Mouse (Mus musculus): ENCODE measurements at regions not wholly inside any gene's neighbourhood (a gene's known extent, or its start where the extent isn't known, plus 50 kb on each side); places are given as distances from the start of the nearest gene placed in this dataset.

DNA sequence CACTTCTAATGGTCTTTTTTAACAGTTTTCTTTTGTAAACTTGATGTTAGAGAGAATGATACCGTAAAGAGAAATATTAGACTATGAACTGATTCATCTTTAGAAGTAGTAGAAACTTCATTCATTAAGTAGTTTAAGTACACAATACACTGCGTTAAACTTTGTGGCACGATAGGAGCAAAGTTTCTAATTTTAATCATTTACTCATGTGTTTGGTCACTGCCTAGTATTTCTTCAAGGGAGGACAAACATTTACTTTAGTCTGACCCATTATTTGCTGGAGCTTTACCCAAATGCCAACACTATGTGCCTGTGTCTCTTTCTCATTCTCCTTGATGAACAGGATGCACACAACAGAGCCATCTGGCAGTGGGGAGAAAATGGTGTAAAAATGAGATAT lies 200.6 kb downstream of the Chm start:
- no peak for DNase-seq

DNA sequence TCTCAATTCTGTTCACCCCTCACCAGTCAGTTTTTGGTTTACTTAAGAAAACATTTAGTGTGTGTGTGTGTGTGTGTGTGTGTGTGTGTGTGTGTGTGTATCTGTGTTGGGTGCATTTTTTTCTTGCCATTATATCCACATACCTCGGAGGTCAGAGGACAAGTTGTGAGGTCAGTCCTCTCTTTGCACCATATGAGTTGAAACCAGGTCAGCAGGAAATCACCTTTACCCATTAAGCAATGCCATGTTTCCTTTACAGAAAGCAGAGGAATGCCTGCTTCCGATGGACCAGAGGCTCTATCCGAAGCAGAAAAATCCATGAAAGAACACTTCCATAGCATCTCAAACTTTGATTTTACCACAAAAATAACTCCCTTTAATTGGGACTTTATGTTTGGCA lies 201.2 kb downstream of the Chm start:
- no peak for DNase-seq

GRCm38 (mm10) chrX:112978583-112978982 lies 206.7 kb downstream of the Chm start:
- peak; percentile 23 to 24 for DNase-seq

DNA sequence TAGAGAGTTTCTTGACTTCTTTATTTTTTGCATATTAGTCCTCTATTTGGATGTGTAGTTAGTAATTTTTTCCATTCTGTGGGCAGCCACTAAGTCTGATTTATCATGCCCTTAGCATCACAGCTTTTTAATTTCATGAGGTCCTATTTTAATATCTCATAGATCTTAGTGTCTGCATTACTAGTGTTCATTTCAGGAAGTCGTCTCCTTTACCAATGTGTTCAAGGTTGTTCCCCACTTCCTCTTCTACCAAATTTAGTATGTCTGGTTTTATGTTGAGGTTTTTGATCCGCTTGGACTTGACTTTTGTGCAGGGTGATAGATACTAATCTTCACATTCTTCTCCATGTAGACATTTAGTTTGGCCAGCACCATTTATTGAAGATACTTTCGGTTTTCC lies 221.2 kb downstream of the Chm start:
- no peak for DNase-seq

- DNase-seq, result peak; percentile 18 to 20
These were observed 235.5 kb downstream of the Chm start for GRCm38 (mm10) chrX:112949792-112950191.

DNA sequence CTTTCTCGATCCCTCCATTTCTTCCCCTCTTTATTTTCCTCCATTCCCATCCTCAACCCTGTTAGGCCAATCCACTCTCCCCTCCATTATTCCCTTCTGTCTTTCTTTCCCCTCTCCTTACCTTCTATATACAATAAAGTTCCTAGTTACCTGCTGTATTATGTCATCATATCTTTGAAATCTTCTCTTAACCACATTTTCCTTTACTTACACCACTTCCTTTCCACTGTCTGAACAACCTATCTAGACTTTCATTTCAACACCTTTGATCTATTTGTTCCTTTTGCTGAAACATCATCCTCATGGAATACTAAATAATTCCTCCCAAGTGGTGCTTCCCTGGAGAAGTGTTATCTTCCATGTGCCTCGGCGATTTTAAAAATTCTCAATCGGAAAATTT lies 237.8 kb downstream of the Chm start:
- no peak for DNase-seq

DNA sequence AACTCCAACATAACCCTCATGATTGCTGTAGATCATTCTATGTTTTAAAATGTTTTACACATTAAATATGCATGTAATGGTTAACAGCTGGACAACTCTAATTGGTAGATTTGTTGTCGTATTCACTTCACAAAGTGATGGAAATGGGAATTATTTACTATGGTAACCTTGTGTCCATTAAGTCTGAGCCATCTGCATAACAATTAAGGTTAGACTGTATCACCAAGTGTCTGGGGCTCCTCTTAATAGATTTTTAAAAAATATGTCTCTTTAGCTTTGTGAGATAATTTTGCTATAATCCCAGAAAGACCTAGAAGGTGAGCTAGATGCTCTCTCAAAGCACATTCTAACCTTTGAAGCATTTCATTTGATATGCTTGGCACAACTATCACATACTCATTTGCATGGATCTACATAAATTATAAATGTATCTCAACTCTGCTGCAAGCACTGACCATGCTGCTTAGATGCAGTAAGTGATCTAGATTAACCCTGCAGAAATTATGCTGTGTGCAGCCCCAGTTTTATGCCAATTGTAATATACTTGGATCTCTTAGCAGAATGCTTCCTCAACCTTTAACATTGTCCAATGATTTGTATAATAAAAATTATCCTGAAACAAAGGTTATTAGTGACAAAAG lies 227.2 kb upstream of the Pof1b start:
- no peak for DNase-seq

- peak; percentile 17 to 18 for DNase-seq
These were observed 205.4 kb upstream of the Pof1b start for GRCm38 (mm10) chrX:112903631-112904410.

GRCm38 (mm10) chrX:112886539-112886938 lies 188.1 kb upstream of the Pof1b start:
- no peak for DNase-seq

Data from cerebellum, postnatal 14 days (tissue).